Mouse (Mus musculus) kidney, adult 2 months (tissue): Measurements from ENCODE around the gene Sirt1. TPM values are rescaled to one million over a fixed set of nuclear protein-coding genes. Genes with fewer than 3 reads are reported as not detected.

Source experiments
- DNase-seq: peaks from one replicate; pipeline ENCODE4 v3.0.0; 2021
- H3K27ac ChIP-seq: fragments of 200-500 bp; 2 replicates; pipeline ENCODE4 v1.5.1; 2012; ENCODE audit warnings: low read depth, low read length, control low read depth, inconsistent platforms; ENCODE audit not compliant: insufficient read depth
- H3K27me3 ChIP-seq: fragments of 200-500 bp; replicated peaks from 2 replicates; pipeline ENCODE4 v1.6.1; 2012; ENCODE audit warnings: mild to moderate bottlenecking, moderate library complexity, low read length, inconsistent platforms; ENCODE audit not compliant: control insufficient read depth, insufficient read depth
- H3K36me3 ChIP-seq: fragments of 200-500 bp; 2 replicates; pipeline ENCODE4 v1.6.1; 2012; ENCODE audit warnings: mild to moderate bottlenecking, moderate library complexity, low read length, inconsistent platforms; ENCODE audit not compliant: control insufficient read depth, insufficient read depth
- H3K4me1 ChIP-seq: fragments of 200-500 bp; 2 replicates; pipeline ENCODE4 v1.6.1; 2011; ENCODE audit warnings: low read length; ENCODE audit not compliant: control insufficient read depth, insufficient read depth
- H3K4me3 ChIP-seq: fragments of 200-500 bp; 2 replicates; pipeline ENCODE4 v1.5.1; 2011; ENCODE audit warnings: mild to moderate bottlenecking, low read depth, low read length, control low read depth; ENCODE audit not compliant: insufficient read depth
- CTCF ChIP-seq: fragments of 200-500 bp; conservative IDR thresholded peaks from 2 replicates; pipeline ENCODE4 v1.5.1; 2011; ENCODE audit warnings: low read depth, mild to moderate bottlenecking, control low read depth, low read length, moderate library complexity, mixed read lengths; ENCODE audit not compliant: insufficient read depth, insufficient read length
- POLR2A ChIP-seq: fragments of 200-500 bp; IDR thresholded peaks from one replicate; pipeline ENCODE4 v1.6.1; 2011; ENCODE audit warnings: low read depth, low read length, control low read depth
- WGBS: fragments of 180-500 bp; shearing (Covaris S2); methylation state at CpG from one replicate; pipeline ENCODE4 v1.1.7; 2018; 5-methylcytosine and 5-hydroxymethylcytosine counted together
- polyA plus RNA-seq: library from polyadenylated mRNA; depleted of rRNA; stranded (reverse); fragments of >200 nt; gene quantifications from 2 replicates; pipeline ENCODE4 v1.2.3, GENCODE M21; 2012; rRNA removed

Gene Sirt1
- polyA plus RNA-seq: 3.3 and 4.6 TPM in 2 replicates

GRCm38 (mm10) chr10:63381498-63382280, at the start of gene Sirt1:
Sirt1 (minus strand) TSS chr10:63381704.
- Histone ChIP-seq H3K4me3 (peak within 1 kb of the TSS; percentile 84), H3K27me3 (no peaks in the 10 kb centered on the region), H3K4me1 (no peaks in the 10 kb centered on the region), H3K36me3 (no peaks in the 10 kb centered on the region), H3K27ac (peak within 1 kb of the TSS; percentile 81)
- TF ChIP-seq CTCF: no peak
- TF ChIP-seq POLR2A: no peak
- no peak for DNase-seq
- WGBS: 4% methylated on average over 24 of the region's 24 CpGs

GRCm38 (mm10) chr10:63429785-63430305, 48.3 kb upstream of the Sirt1 start, which contains the start of gene Ctnna3:
Ctnna3 (plus strand) TSS chr10:63430098.
- Histone ChIP-seq H3K27me3 (no peaks in the 10 kb centered on the region), H3K4me1 (no peaks in the 10 kb centered on the region; the same call in 1 of the 2 replicates), H3K4me3 (peak within 1 kb of the TSS; percentile 75), H3K27ac (peak within 1 kb of the TSS; percentile 14; the same call in 1 of the 2 replicates), H3K36me3 (no peaks in the 10 kb centered on the region)
- under 1% methylated on average over 55 of the region's 55 CpGs for WGBS
- peak; percentile 95 for DNase-seq
- TF ChIP-seq POLR2A: no peak
- no peak for TF ChIP-seq CTCF

- peak; percentile 99 for DNase-seq
- TF ChIP-seq CTCF (0 out of 2 replicates have a peak, but pooled peaks have one; percentile 1), POLR2A (no peak)
- WGBS: under 1% methylated on average over 34 of the region's 34 CpGs
- Histone ChIP-seq H3K27ac (peak overlapping the region; percentile 14; the same call in 1 of the 2 replicates), H3K4me3 (peak overlapping the region; percentile 75), H3K4me1 (no peaks in the 10 kb centered on the region; the same call in 1 of the 2 replicates), H3K36me3 (no peaks in the 10 kb centered on the region), H3K27me3 (no peaks in the 10 kb centered on the region)
These were observed 47.9 kb upstream of the Sirt1 start for GRCm38 (mm10) chr10:63429380-63429779.

GRCm38 (mm10) chr10:63429023-63429340, 47.5 kb upstream of the Sirt1 start:
- DNase-seq: no peak
- WGBS: under 1% methylated on average over 11 of the region's 11 CpGs
- H3K36me3 ChIP-seq: no peaks in the 10 kb centered on the region
- no peaks in the 10 kb centered on the region for H3K27me3 ChIP-seq
- H3K27ac ChIP-seq: no peak overlapping the region
- peak overlapping the region; percentile 57 for H3K4me3 ChIP-seq
- no peaks in the 10 kb centered on the region; the same call in 1 of the 2 replicates for H3K4me1 ChIP-seq
- TF ChIP-seq POLR2A: no peak
- no peak for TF ChIP-seq CTCF

GRCm38 (mm10) chr10:63428243-63429022, 46.9 kb upstream of the Sirt1 start:
- DNase-seq: peak; percentile 39
- no peak for TF ChIP-seq POLR2A
- no peak for TF ChIP-seq CTCF
- no peaks in the 10 kb centered on the region for H3K27me3 ChIP-seq
- peak overlapping the region; percentile 57 for H3K4me3 ChIP-seq
- no peaks in the 10 kb centered on the region for H3K36me3 ChIP-seq
- 20% methylated on average over 19 of the region's 19 CpGs for WGBS
- no peak overlapping the region for H3K27ac ChIP-seq
- H3K4me1 ChIP-seq: no peaks in the 10 kb centered on the region; the same call in 1 of the 2 replicates

- DNase-seq: no peak
- Histone ChIP-seq H3K4me1 (no peaks in the 10 kb centered on the region; the same call in 1 of the 2 replicates), H3K4me3 (no peak overlapping the region), H3K27ac (no peak overlapping the region), H3K27me3 (no peaks in the 10 kb centered on the region), H3K36me3 (no peaks in the 10 kb centered on the region)
- TF ChIP-seq CTCF: no peak
- no peak for TF ChIP-seq POLR2A
- WGBS: 79% methylated on average over 8 of the region's 8 CpGs
These were observed 45.6 kb upstream of the Sirt1 start for GRCm38 (mm10) chr10:63427146-63427545.

GRCm38 (mm10) chr10:63424475-63424814, 42.9 kb upstream of the Sirt1 start:
- no peak for TF ChIP-seq POLR2A
- peak; percentile 58 for TF ChIP-seq CTCF
- DNase-seq: peak; percentile 61
- no peak overlapping the region for H3K27ac ChIP-seq
- H3K4me3 ChIP-seq: no peak overlapping the region
- H3K27me3 ChIP-seq: no peaks in the 10 kb centered on the region
- H3K4me1 ChIP-seq: no peaks in the 10 kb centered on the region
- H3K36me3 ChIP-seq: no peaks in the 10 kb centered on the region
